Mouse (Mus musculus) liver, adult 2 months (tissue): ENCODE data around the gene Olfr642. TPM values are rescaled to one million over a fixed set of nuclear protein-coding genes. Genes with fewer than 3 reads are reported as not detected.

Experiments used
- DNase-seq: peaks from one replicate; pipeline ENCODE4 v3.0.0-alpha.2; 2011; ENCODE audit warnings: low read depth, low spot score; ENCODE audit errors: extremely low read depth
- H3K27ac ChIP-seq: fragments of 200-500 bp; replicated peaks from 2 replicates; pipeline ENCODE4 v1.5.1; 2012; ENCODE audit warnings: low read depth, mild to moderate bottlenecking, control low read depth, inconsistent platforms, low read length; ENCODE audit not compliant: insufficient read depth
- H3K27me3 ChIP-seq: fragments of 200-500 bp; 2 replicates; pipeline ENCODE4 v1.6.1; 2012; ENCODE audit warnings: mild to moderate bottlenecking, moderate library complexity, low read length, inconsistent platforms; ENCODE audit not compliant: control insufficient read depth, insufficient read depth
- H3K36me3 ChIP-seq: fragments of 200-500 bp; 2 replicates; pipeline ENCODE4 v1.6.1; 2012; ENCODE audit warnings: low read length, inconsistent platforms; ENCODE audit not compliant: control insufficient read depth, insufficient read depth
- H3K4me1 ChIP-seq: fragments of 200-500 bp; 2 replicates; pipeline ENCODE4 v1.6.1; 2011; ENCODE audit warnings: low read length; ENCODE audit not compliant: control insufficient read depth, insufficient read depth
- H3K4me3 ChIP-seq: fragments of 200-500 bp; 2 replicates; pipeline ENCODE4 v1.5.1; 2011; ENCODE audit warnings: low read depth, mild to moderate bottlenecking, control low read depth, low read length, moderate library complexity; ENCODE audit not compliant: insufficient read depth
- H3K79me2 ChIP-seq: fragments of 200-500 bp; 2 replicates; pipeline ENCODE4 v1.6.1; 2012; ENCODE audit warnings: inconsistent platforms, mild to moderate bottlenecking, low read length, moderate library complexity; ENCODE audit not compliant: control insufficient read depth, insufficient read depth
- H3K9ac ChIP-seq: fragments of 200-500 bp; 2 replicates; pipeline ENCODE4 v1.6.1; 2012; ENCODE audit warnings: low read depth, mild to moderate bottlenecking, control low read depth, inconsistent platforms, low read length
- CTCF ChIP-seq: fragments of 200-500 bp; IDR thresholded peaks from 2 replicates; pipeline ENCODE4 v1.5.1; 2011; ENCODE audit warnings: low read depth, low read length, control low read depth
- POLR2A ChIP-seq: fragments of 200-500 bp; IDR thresholded peaks from 2 replicates; pipeline ENCODE4 v1.6.1; 2011; ENCODE audit warnings: low read length, control low read depth; ENCODE audit not compliant: insufficient read depth; ENCODE audit errors: extremely low read depth
- WGBS: fragments of 180-500 bp; shearing (Covaris S2); methylation state at CpG from one replicate; pipeline ENCODE4 v1.1.7; 2018; 5-methylcytosine and 5-hydroxymethylcytosine counted together
- polyA plus RNA-seq: library from polyadenylated mRNA; depleted of rRNA; stranded (reverse); fragments of >200 nt; gene quantifications from 2 replicates; pipeline ENCODE4 v1.2.3, GENCODE M21; 2012
- total RNA-seq: library from RNA; depleted of rRNA; stranded (reverse); fragments of >200 nt; gene quantifications from 2 replicates; pipeline ENCODE4 v1.2.3, GENCODE M21; 2014

Gene Olfr642
- total and polyA plus RNA-seq, 2 experiments: not detected

- no peak for DNase-seq
Measured at GRCm38 (mm10) chr7:104035145-104035544, 17.3 kb downstream of the Olfr642 start, which contains the start of gene Olfr641. Gene Olfr641, plus strand, starts transcription at chr7:104035445.

GRCm38 (mm10) chr7:104026978-104027377, 25.5 kb downstream of the Olfr642 start:
- no peak for TF ChIP-seq CTCF
- TF ChIP-seq POLR2A: no peak
- H3K27me3 ChIP-seq: no peaks in the 10 kb centered on the region
- DNase-seq: no peak
- no peaks in the 10 kb centered on the region for H3K36me3 ChIP-seq
- no peaks in the 10 kb centered on the region for H3K4me1 ChIP-seq
- H3K4me3 ChIP-seq: no peak overlapping the region
- H3K9ac ChIP-seq: no peak overlapping the region
- WGBS: 67% methylated on average over 3 of the region's 3 CpGs
- no peaks in the 10 kb centered on the region for H3K79me2 ChIP-seq
- H3K27ac ChIP-seq: no peak overlapping the region

More at GRCm38 (mm10) chr7:104035145-104035544, 17.3 kb downstream of the Olfr642 start, which contains the start of gene Olfr641:
- no peak within 1 kb of the TSS for H3K27ac ChIP-seq
- H3K9ac ChIP-seq: no peak within 1 kb of the TSS
- H3K79me2 ChIP-seq: no peaks in the 10 kb centered on the region
- no peak within 1 kb of the TSS for H3K4me3 ChIP-seq
- H3K36me3 ChIP-seq: no peaks in the 10 kb centered on the region
- H3K27me3 ChIP-seq: no peaks in the 10 kb centered on the region
- TF ChIP-seq CTCF: no peak
- no peaks in the 10 kb centered on the region for H3K4me1 ChIP-seq
- WGBS: 49% methylated on average over 1 of the region's 1 CpGs

- DNase-seq: no peak
- Histone ChIP-seq H3K9ac (no peak within 1 kb of the TSS), H3K4me1 (no peaks in the 10 kb centered on the region), H3K27me3 (no peaks in the 10 kb centered on the region), H3K4me3 (no peak within 1 kb of the TSS), H3K36me3 (no peaks in the 10 kb centered on the region), H3K79me2 (no peaks in the 10 kb centered on the region), H3K27ac (no peak within 1 kb of the TSS)
- TF ChIP-seq CTCF (no peak), POLR2A (no peak)
- WGBS: 77% methylated on average over 6 of the region's 6 CpGs
Measured at GRCm38 (mm10) chr7:104025473-104025872, 27.0 kb downstream of the Olfr642 start, which contains the start of gene Olfr640. Gene Olfr640, minus strand, starts transcription at chr7:104025573.

- Histone ChIP-seq H3K36me3 (no peaks in the 10 kb centered on the region), H3K79me2 (no peaks in the 10 kb centered on the region), H3K4me3 (no peak overlapping the region), H3K4me1 (no peaks in the 10 kb centered on the region), H3K27ac (no peak overlapping the region), H3K9ac (no peak overlapping the region), H3K27me3 (no peaks in the 10 kb centered on the region)
- DNase-seq: no peak
- TF ChIP-seq CTCF (no peak), POLR2A (no peak)
- WGBS: 82% methylated on average over 6 of the region's 6 CpGs
Measured at GRCm38 (mm10) chr7:104021651-104022050, 30.8 kb downstream of the Olfr642 start.

- TF ChIP-seq CTCF (no peak), POLR2A (no peak)
- H3K36me3 ChIP-seq: no peaks in the 10 kb centered on the region
- H3K4me1 ChIP-seq: no peaks in the 10 kb centered on the region
- no peaks in the 10 kb centered on the region for H3K79me2 ChIP-seq
- H3K27ac ChIP-seq: no peak overlapping the region
- H3K27me3 ChIP-seq: no peaks in the 10 kb centered on the region
- no peak for DNase-seq
- WGBS: 63% methylated on average over 1 of the region's 1 CpGs
- no peak overlapping the region for H3K4me3 ChIP-seq
- no peak overlapping the region for H3K9ac ChIP-seq
Measured at GRCm38 (mm10) chr7:104018953-104019352, 33.5 kb downstream of the Olfr642 start.

GRCm38 (mm10) chr7:104017203-104017602, 35.3 kb downstream of the Olfr642 start, which contains the start of gene Olfr639:
Gene Olfr639, minus strand, starts transcription at chr7:104017303.
- no peak within 1 kb of the TSS for H3K27ac ChIP-seq
- no peaks in the 10 kb centered on the region for H3K27me3 ChIP-seq
- no peaks in the 10 kb centered on the region for H3K36me3 ChIP-seq
- TF ChIP-seq CTCF: no peak
- TF ChIP-seq POLR2A: no peak
- DNase-seq: no peak
- H3K4me3 ChIP-seq: no peak within 1 kb of the TSS
- no peak within 1 kb of the TSS for H3K9ac ChIP-seq
- H3K79me2 ChIP-seq: no peaks in the 10 kb centered on the region
- H3K4me1 ChIP-seq: no peaks in the 10 kb centered on the region

- no peaks in the 10 kb centered on the region for H3K4me1 ChIP-seq
- H3K27me3 ChIP-seq: no peaks in the 10 kb centered on the region
- no peaks in the 10 kb centered on the region for H3K36me3 ChIP-seq
- H3K9ac ChIP-seq: no peak overlapping the region
- no peak overlapping the region for H3K4me3 ChIP-seq
- no peak for DNase-seq
- TF ChIP-seq CTCF: no peak
- H3K79me2 ChIP-seq: no peaks in the 10 kb centered on the region
- H3K27ac ChIP-seq: no peak overlapping the region
Measured at GRCm38 (mm10) chr7:103999124-103999523, 53.3 kb downstream of the Olfr642 start.
